Mouse (Mus musculus): ENCODE measurements at regions not wholly inside any gene's neighbourhood (a gene's known extent, or its start where the extent isn't known, plus 50 kb on each side); places are given as distances from the start of the nearest gene placed in this dataset.

- Histone ChIP-seq H3K27ac (no peak overlapping the region), H3K4me1 (no peaks in the 10 kb centered on the region), H3K36me3 (no peaks in the 10 kb centered on the region), H3K4me3 (no peak overlapping the region), H3K9me3 (no peaks in the 10 kb centered on the region), H3K4me2 (replicated peaks) (no peak overlapping the region), H3K9ac (no peak overlapping the region), H3K27me3 (replicated peaks) (no peaks in the 10 kb centered on the region)
- ATAC-seq (ENCODE audit: low FRiP score, low read depth), result no peak
- 74% methylated on average over 5 of the region's 5 CpGs for WGBS
These were observed 2007.5 kb upstream of the Lrrc6 start for GRCm38 (mm10) chr15:68508190-68508589.

DNA sequence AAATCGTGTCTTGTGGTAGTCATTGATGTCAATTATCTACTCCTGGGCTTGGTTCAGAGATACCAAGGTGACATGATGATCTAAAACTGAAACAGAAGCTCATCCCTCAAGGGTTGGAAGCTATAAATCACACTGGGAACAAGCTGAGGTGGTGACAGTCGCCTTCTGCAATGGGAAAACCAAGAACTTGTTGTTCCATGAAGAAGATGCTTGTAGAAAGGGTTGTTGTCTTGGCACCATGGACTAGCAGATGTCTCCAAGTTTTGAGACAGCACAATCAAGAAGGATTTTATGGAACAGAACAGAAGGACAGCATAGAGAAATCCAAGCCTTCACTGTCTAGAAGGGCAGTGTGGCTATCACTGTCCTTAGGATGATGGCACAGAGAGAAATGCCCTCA lies 2005.4 kb upstream of the Lrrc6 start:
- WGBS, result 79% methylated on average over 2 of the region's 2 CpGs
- H3K4me1 ChIP-seq, result no peaks in the 10 kb centered on the region
- H3K36me3 ChIP-seq, result no peaks in the 10 kb centered on the region
- no peaks in the 10 kb centered on the region for H3K9me3 ChIP-seq
- no peak overlapping the region for H3K4me2 ChIP-seq (replicated peaks)
- H3K27me3 ChIP-seq (replicated peaks), result no peaks in the 10 kb centered on the region
- H3K9ac ChIP-seq, result no peak overlapping the region
- no peak for ATAC-seq (ENCODE audit: low FRiP score, low read depth)
- H3K4me3 ChIP-seq, result no peak overlapping the region
- H3K27ac ChIP-seq, result no peak overlapping the region

GRCm38 (mm10) chr15:68496438-68496837 lies 1995.7 kb upstream of the Lrrc6 start:
- Histone ChIP-seq H3K4me3 (no peak overlapping the region), H3K9ac (no peak overlapping the region), H3K4me2 (replicated peaks) (no peak overlapping the region), H3K27ac (no peak overlapping the region), H3K27me3 (replicated peaks) (no peaks in the 10 kb centered on the region), H3K4me1 (no peaks in the 10 kb centered on the region), H3K9me3 (no peaks in the 10 kb centered on the region), H3K36me3 (no peaks in the 10 kb centered on the region)
- ATAC-seq (ENCODE audit: low FRiP score, low read depth), result no peak
- 93% methylated on average over 2 of the region's 2 CpGs for whole genome bisulfite sequencing

- H3K4me3 ChIP-seq, result no peak overlapping the region
- H3K27me3 ChIP-seq (replicated peaks), result no peaks in the 10 kb centered on the region
- no peak for ATAC-seq (ENCODE audit: low FRiP score, low read depth)
- no peak overlapping the region for H3K4me2 ChIP-seq (replicated peaks)
- no peak overlapping the region for H3K27ac ChIP-seq
- no peaks in the 10 kb centered on the region for H3K4me1 ChIP-seq
- H3K36me3 ChIP-seq, result no peaks in the 10 kb centered on the region
- WGBS, result 84% methylated on average over 1 of the region's 1 CpGs
- no peaks in the 10 kb centered on the region for H3K9me3 ChIP-seq
- H3K9ac ChIP-seq, result no peak overlapping the region
These were observed 1984.1 kb upstream of the Lrrc6 start for GRCm38 (mm10) chr15:68484789-68485188.

GRCm38 (mm10) chr15:68477745-68478144 lies 1977.0 kb upstream of the Lrrc6 start:
- no peak for ATAC-seq (ENCODE audit: low FRiP score, low read depth)
- H3K4me2 ChIP-seq (replicated peaks), result no peak overlapping the region
- no peaks in the 10 kb centered on the region for H3K27me3 ChIP-seq (replicated peaks)
- no peak overlapping the region for H3K4me3 ChIP-seq
- H3K9ac ChIP-seq, result no peak overlapping the region
- no peak overlapping the region for H3K27ac ChIP-seq
- H3K4me1 ChIP-seq, result no peaks in the 10 kb centered on the region
- H3K9me3 ChIP-seq, result no peaks in the 10 kb centered on the region
- H3K36me3 ChIP-seq, result no peaks in the 10 kb centered on the region
- WGBS, result 96% methylated on average over 5 of the region's 5 CpGs

DNA sequence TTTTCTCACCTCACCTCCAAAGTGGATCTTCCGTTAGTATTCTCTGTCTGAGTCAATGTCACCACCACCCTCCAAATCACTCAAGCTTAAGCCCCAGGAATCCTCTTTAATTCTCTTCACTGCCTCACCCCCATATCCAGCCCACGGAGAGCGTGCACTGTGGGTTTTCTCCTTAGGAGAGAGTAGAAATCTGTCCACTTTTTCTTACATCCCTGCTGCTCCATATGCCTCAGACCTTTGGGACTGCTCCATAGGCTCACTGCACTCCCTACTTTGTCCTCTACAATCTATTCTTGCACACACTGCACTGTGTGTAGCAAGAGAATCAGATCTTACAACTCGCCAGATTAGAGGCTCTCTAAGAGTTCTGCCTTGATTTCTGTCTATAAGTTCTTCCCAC lies 1971.2 kb upstream of the Lrrc6 start:
- Histone ChIP-seq H3K27me3 (replicated peaks) (no peaks in the 10 kb centered on the region), H3K27ac (no peak overlapping the region), H3K4me2 (replicated peaks) (no peak overlapping the region), H3K36me3 (no peaks in the 10 kb centered on the region), H3K9me3 (no peaks in the 10 kb centered on the region), H3K9ac (no peak overlapping the region), H3K4me1 (no peaks in the 10 kb centered on the region), H3K4me3 (no peak overlapping the region)
- 93% methylated on average over 4 of the region's 4 CpGs for WGBS
- ATAC-seq (ENCODE audit: low FRiP score, low read depth), result no peak

- no peak overlapping the region for H3K9ac ChIP-seq
- H3K27ac ChIP-seq, result no peak overlapping the region
- no peak for ATAC-seq (ENCODE audit: low FRiP score, low read depth)
- no peaks in the 10 kb centered on the region for H3K36me3 ChIP-seq
- WGBS, result 69% methylated on average over 3 of the region's 3 CpGs
- H3K4me2 ChIP-seq (replicated peaks), result no peak overlapping the region
- no peak overlapping the region for H3K4me3 ChIP-seq
- no peaks in the 10 kb centered on the region for H3K9me3 ChIP-seq
- H3K27me3 ChIP-seq (replicated peaks), result no peaks in the 10 kb centered on the region
- no peaks in the 10 kb centered on the region for H3K4me1 ChIP-seq
These were observed 1962.1 kb upstream of the Lrrc6 start for GRCm38 (mm10) chr15:68462851-68463250.

DNA sequence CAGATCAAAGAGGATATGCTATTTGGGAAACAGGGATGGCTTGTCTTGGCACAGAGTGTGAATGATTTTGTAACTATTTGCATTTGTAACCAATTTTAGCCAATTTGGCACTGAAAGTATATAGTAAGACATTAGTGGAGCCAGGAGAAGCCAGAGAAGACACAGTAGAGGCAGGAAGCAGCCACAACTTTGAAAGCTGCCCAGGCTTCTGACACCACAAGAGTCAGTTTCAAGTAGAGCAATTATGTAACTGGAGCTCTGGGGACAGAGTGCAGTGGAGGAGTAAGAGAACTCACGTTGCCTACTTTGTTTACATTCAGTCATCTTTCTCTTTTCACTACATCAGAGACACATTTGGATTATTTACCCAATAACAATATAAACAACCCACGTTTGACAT lies 1956.5 kb upstream of the Lrrc6 start:
- Histone ChIP-seq H3K9me3 (no peaks in the 10 kb centered on the region), H3K36me3 (no peaks in the 10 kb centered on the region), H3K4me3 (no peak overlapping the region), H3K4me2 (replicated peaks) (no peak overlapping the region), H3K27ac (no peak overlapping the region), H3K27me3 (replicated peaks) (no peaks in the 10 kb centered on the region), H3K4me1 (no peaks in the 10 kb centered on the region), H3K9ac (no peak overlapping the region)
- WGBS, result 69% methylated on average over 2 of the region's 2 CpGs
- ATAC-seq (ENCODE audit: low FRiP score, low read depth), result no peak

DNA sequence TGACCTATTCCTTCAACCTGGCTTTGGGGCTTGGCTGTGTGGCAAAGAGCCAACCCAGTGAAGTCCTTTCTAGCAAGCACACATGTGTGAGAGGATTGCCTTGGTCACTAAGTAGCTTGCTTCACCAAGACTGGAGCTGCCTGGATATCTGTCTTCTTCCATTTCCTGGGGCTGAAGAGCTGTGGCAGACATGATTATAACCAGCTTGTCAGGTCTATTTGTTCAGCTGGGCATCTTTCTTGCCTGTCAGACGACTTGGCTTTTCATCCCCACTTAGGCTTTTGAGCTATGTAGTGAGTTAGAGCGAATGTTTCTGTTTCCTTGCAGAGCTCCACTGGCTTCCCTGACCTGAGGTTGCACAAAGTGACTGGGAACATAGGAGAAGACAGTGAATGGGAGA lies 1951.3 kb upstream of the Lrrc6 start:
- ATAC-seq (ENCODE audit: low FRiP score, low read depth), result no peak
- Histone ChIP-seq H3K9me3 (no peaks in the 10 kb centered on the region), H3K4me2 (replicated peaks) (no peak overlapping the region), H3K9ac (no peak overlapping the region), H3K27ac (no peak overlapping the region), H3K4me3 (no peak overlapping the region), H3K36me3 (no peaks in the 10 kb centered on the region), H3K4me1 (no peaks in the 10 kb centered on the region), H3K27me3 (replicated peaks) (no peaks in the 10 kb centered on the region)
- 47% methylated on average over 2 of the region's 2 CpGs for WGBS

GRCm38 (mm10) chr15:68445341-68445740 lies 1944.6 kb upstream of the Lrrc6 start:
- Histone ChIP-seq H3K4me2 (replicated peaks) (no peak overlapping the region), H3K27ac (no peak overlapping the region), H3K4me1 (no peaks in the 10 kb centered on the region), H3K36me3 (no peaks in the 10 kb centered on the region), H3K9ac (no peak overlapping the region), H3K9me3 (no peaks in the 10 kb centered on the region), H3K27me3 (replicated peaks) (no peaks in the 10 kb centered on the region), H3K4me3 (no peak overlapping the region)
- ATAC-seq (ENCODE audit: low FRiP score, low read depth), result no peak
- 74% methylated on average over 7 of the region's 7 CpGs for WGBS

- Histone ChIP-seq H3K4me1 (no peaks in the 10 kb centered on the region), H3K4me3 (no peak overlapping the region), H3K36me3 (no peaks in the 10 kb centered on the region), H3K27ac (no peak overlapping the region), H3K9ac (no peak overlapping the region), H3K27me3 (replicated peaks) (no peaks in the 10 kb centered on the region), H3K4me2 (replicated peaks) (no peak overlapping the region), H3K9me3 (no peaks in the 10 kb centered on the region)
- 73% methylated on average over 9 of the region's 9 CpGs for WGBS
- ATAC-seq (ENCODE audit: low FRiP score, low read depth), result no peak
These were observed 1939.9 kb upstream of the Lrrc6 start for GRCm38 (mm10) chr15:68440636-68441035.

DNA sequence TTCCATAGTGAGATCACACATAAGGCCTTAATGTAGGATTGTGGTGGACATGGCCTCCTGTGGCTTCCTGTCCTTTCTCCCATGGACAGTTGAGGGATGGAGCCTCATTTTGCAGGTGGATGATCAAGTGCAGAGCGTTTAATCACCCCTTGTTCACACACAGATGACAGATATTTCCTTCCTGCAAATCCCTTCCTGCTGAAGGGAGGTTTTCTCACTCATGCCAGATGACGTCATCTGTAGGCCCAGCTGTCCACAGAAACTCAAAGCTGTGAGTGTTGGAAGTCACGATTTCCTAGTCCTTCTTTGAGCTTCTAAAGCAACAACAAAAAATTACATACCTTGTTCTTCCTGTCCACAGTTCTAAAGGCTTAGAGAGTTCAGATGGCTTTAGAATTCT lies 1935.3 kb upstream of the Lrrc6 start:
- no peak overlapping the region for H3K4me3 ChIP-seq
- WGBS, result 64% methylated on average over 3 of the region's 3 CpGs
- no peak for ATAC-seq (ENCODE audit: low FRiP score, low read depth)
- no peak overlapping the region for H3K4me2 ChIP-seq (replicated peaks)
- H3K27ac ChIP-seq, result no peak overlapping the region
- no peaks in the 10 kb centered on the region for H3K27me3 ChIP-seq (replicated peaks)
- H3K4me1 ChIP-seq, result no peaks in the 10 kb centered on the region
- H3K9ac ChIP-seq, result no peak overlapping the region
- no peaks in the 10 kb centered on the region for H3K9me3 ChIP-seq
- H3K36me3 ChIP-seq, result no peaks in the 10 kb centered on the region

GRCm38 (mm10) chr15:68431251-68431650 lies 1930.5 kb upstream of the Lrrc6 start:
- H3K36me3 ChIP-seq, result no peaks in the 10 kb centered on the region
- H3K9ac ChIP-seq, result no peak overlapping the region
- H3K4me1 ChIP-seq, result no peaks in the 10 kb centered on the region
- no peak overlapping the region for H3K4me2 ChIP-seq (replicated peaks)
- H3K9me3 ChIP-seq, result no peaks in the 10 kb centered on the region
- no peaks in the 10 kb centered on the region for H3K27me3 ChIP-seq (replicated peaks)
- no peak for ATAC-seq (ENCODE audit: low FRiP score, low read depth)
- H3K27ac ChIP-seq, result no peak overlapping the region
- 84% methylated on average over 2 of the region's 2 CpGs for WGBS
- no peak overlapping the region for H3K4me3 ChIP-seq

- Histone ChIP-seq H3K4me2 (replicated peaks) (no peak overlapping the region), H3K9ac (no peak overlapping the region), H3K9me3 (no peaks in the 10 kb centered on the region), H3K4me1 (no peaks in the 10 kb centered on the region), H3K4me3 (no peak overlapping the region), H3K27ac (no peak overlapping the region), H3K27me3 (replicated peaks) (no peaks in the 10 kb centered on the region), H3K36me3 (no peaks in the 10 kb centered on the region)
- ATAC-seq (ENCODE audit: low FRiP score, low read depth), result no peak
- 78% methylated on average over 4 of the region's 4 CpGs for WGBS
These were observed 1929.8 kb upstream of the Lrrc6 start for GRCm38 (mm10) chr15:68430486-68430885.

All from neural tube, embryonic 12.5 days (tissue).